Mouse (Mus musculus) monocyte, adult 5-6 weeks (primary cell): ENCODE measurements around the gene Wdr43. TPM values are rescaled to one million over a fixed set of nuclear protein-coding genes. Genes with fewer than 3 reads are reported as not detected.

Experiments used
- ATAC-seq: fragments of 153-309, 156-312 bp; replicated peaks from 2 replicates; pipeline ENCODE4 v1.8.0; 2017; ENCODE audit warnings: mild to moderate bottlenecking; ENCODE audit not compliant: low TSS enrichment, insufficient number of reproducible peaks, severe bottlenecking, poor library complexity, low FRiP score
- total RNA-seq: library from RNA; stranded (forward); fragments of 200-1000, 200-491, 200-594 nt; gene quantifications from 3 replicates; pipeline ENCODE4 v1.2.3, GENCODE M21; 2017

The Wdr43 gene
- total RNA-seq, 1 experiment from 2014 or later: 165 TPM

DNA sequence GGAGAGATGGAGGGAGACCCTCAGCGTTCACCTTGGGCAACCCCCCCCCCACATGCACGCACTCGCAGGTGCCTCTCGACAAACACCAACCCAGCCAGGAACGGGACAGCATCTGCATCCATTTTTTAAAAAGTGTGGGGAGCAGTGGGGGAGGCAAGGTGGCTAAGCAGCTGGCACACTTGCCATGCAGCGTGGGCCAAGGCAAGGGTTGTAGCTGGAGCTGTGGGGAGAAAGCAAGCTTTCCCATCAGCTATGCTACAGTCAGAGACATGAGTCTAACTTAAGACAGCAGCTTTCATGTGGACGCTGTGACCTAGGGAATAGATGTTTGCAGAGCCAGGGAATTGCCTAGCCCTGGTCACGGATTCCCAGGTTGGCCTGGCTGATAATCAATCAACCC, 79.5 kb downstream of the Wdr43 start:
- no peak for ATAC-seq

DNA sequence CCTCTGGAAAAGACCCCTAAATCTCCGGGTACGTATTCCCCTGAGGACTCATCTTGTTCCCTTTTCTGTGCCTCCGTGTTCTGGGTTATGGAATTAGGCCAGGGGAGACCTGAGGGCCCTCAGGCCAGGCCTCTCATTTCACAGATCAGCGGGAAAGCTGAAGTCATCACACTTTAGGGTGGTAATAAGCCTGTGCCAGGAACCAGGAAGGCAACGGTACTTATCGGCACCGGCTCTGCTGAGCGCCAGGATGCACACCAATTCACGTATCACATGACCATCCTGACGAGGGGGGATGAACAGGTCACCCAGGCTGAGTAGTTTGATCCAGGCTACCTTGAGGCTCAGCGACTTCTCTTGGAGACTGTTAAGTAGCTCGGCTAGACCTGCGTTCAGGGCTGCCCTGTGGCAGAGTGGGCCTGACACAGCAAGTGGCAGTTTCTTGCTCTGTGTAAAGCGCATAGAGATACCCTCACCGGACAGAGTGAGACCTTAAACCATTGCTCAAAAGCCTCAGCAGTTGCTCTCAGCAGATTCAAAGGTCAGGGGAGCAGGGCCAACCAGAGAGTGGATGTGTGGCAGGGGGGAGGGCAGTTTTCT, 80.1 kb downstream of the Wdr43 start:
- no peak for ATAC-seq

DNA sequence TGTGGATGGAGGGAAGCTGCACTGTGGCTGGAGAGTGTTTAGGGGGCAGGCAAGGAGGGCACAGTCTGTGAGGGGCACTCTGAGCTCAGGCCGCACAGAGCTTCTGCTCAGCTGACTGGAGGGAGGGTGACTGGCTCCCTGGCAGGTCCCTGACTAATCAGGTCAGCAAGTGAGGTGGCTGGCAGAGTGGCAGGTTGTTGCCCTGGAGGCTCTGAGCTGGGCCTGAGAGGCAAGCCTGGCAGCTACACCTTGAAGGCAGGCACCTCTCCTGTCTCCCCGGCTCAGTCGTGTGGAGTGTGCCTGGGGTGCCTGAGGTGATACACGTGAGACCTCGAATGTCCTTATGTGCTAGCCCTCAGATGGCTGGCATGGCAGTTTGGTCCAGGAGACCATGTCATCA, 80.7 kb downstream of the Wdr43 start:
- ATAC-seq: no peak

DNA sequence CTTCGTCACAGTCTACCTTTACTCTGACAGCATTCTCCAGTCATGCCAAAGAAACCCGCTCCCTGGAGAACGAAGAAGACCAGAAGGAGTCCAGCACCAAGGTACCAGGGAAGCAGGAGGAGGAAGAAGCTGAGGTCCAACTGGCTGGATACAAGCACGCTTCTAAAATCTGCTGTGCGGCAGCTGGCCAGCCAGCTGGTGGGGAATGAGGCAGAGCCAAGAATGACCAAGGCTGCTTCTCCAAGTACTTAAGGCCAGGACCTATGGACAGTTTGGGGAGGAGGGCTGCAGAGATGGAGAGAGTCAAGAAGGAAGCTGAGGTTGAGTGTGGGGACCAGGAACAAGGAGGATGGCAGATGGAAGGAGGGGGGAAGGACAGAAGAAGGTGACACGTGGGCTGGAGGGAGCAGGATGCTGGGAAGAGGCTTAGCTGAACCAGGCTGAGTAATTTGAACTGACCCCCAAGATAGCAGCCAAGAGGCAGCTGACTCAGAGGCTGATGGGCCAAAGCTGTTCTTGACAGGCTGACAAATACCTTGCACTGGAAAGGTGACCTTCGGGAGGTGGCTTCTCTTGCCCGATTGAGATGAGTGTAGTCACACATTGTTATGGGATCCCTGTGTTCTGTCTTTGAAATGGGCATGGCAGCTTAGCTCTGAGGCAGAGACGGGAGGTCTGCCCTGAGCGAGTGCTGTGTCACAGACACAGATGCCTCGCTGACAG, 82.4 kb downstream of the Wdr43 start:
- no peak for ATAC-seq

DNA sequence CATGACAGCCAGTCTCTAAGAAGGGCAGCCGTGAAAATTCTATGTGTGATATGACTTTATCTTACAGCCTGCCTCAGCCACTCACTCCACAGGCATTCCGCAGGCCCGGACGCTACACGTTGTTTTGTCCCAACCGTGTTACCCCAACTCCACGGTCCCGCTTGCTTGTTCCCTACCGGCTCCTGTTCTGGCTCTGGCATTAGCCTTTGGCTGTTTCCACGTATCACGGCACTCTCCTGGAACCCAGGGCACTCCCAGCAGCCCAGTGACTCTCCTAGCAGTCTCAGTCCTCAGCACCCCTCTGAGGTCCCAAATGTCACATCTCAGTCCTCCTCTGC, 82.9 kb downstream of the Wdr43 start:
- no peak for ATAC-seq

DNA sequence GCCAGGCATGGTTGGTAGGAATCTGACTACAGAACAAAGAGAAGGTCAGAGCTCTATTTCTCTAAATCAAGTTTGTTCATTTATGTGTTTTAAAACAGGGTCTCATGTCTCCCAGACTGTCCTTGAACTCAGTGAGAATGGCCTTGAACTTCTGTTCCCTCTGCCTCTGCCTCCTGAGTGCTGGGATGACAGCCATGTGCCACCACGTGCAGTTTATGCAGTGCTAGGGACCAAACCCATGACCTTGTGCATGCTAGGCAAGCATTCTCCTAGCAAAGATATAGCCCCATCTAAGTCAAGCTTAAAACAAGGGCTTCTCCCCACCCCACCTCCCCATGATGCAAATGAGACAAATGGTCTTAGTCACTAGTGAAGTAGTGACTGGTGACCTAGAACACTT, 89.4 kb downstream of the Wdr43 start:
- ATAC-seq: no peak

DNA sequence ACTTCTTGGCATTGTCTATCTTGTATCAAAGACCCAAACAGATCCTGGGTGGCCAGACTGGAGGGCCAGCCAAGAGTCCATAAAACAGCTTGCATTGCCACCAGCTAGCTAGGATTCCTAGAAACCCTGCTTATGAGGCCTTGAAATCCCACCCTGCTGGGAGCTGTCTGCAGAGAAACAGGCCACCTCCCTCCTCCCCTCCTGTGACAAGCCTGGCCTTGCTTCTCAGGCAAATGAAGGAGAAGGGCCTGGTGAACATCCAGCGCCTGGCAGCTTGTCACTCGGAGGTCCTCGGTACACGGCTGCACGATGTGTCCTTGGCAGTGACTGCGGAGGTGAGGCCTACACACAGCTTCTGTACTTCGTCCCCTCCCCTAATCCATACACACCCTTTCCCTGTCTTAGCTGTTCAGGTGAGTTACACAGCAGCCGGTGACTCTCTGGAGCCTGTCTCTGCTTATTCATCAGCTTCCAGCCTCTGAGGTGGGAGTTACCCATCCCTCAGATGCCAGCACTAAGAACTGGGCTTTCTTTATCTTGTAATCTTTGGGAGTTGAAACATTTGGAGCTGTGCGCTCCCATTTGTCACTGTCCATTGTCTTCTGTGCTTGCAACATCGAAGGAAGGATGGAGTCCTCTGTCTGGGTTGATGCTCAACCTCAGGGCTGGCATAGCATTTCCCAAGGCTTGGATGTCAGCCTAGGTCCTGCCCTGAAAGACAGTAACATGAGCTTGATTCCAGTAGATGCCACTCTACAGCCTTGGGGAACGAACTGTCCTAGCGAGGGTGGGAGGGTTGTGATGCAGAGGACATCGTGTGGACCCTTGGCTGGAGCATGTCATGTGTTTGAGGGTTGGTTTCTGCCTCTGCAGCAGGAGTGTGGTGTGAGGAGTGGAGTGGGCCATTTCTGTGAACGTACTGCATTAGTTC, 90.1 kb downstream of the Wdr43 start:
- no peak for ATAC-seq

DNA sequence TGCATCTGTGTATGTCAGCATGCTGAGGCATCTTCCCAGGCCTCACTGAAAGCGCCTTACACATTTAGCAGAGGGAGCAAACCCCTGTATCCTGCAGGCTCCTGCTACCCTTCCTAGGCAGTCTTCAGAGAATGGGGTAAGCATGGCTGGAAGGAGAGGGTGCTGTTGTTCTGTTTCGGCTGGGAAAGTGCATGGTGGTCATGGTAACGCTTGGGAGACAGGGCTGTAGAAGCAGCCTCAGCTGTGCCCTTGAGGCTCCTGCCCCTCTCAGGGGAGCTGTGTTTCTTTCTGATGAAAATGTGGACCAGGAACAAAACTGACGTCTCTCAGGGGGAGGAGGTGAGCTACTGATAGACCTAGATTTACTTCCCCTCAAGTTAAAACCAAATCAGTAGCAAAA, 92.0 kb downstream of the Wdr43 start:
- no peak for ATAC-seq

Other genes with a start within 250 kb of the Wdr43 start
- 11.7 to 54.1 TPM (median 17.0 TPM) in 3 replicates for gene Gm4707, start 156.0 kb upstream of the Wdr43 start, total RNA-seq
- 196 to 255 TPM (median 202 TPM) in 3 replicates for gene Smchd1, start 140.6 kb upstream of the Wdr43 start, total RNA-seq
- gene Ndc80, start 89.0 kb upstream of the Wdr43 start, total RNA-seq: 27.2 to 27.7 TPM (median 27.3 TPM) in 3 replicates
- gene Spdya, start 63.8 kb upstream of the Wdr43 start, total RNA-seq: 1.4 TPM in 1 of 3 replicates, not detected in the others
- not detected in 3 replicates for gene Togaram2, start 57.4 kb downstream of the Wdr43 start, total RNA-seq
- not detected in 3 replicates for gene Pcare, start 137.0 kb downstream of the Wdr43 start, total RNA-seq
- 3.0 to 6.8 TPM (median 5.3 TPM) in 3 replicates for gene Clip4, start 152.6 kb downstream of the Wdr43 start, total RNA-seq